Mouse (Mus musculus): ENCODE data around the gene Wscd1.

Wscd1 gene

DNA sequence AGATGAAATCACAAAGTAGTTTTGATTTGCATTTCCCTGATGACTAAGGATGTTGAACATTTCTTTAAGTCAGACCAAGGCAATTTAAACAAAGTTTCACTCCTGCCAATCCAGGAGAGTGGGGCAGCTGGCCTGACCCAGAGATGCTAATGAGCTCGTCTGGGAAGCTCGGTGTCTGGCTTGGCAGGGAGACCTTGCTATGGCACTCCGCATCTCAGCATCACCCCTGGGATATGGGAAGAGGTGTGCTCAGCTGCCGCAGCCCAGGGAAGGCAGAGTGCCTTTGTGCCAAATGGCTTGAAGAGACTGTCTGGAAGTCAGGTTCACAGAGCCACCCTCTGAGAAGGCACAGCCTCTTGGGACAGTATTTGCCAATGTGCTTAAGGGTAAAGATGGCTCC lies 75.3 kb downstream of the Wscd1 start:
- DNase-seq (ENCODE audit: low read depth, low spot score): no peak

Data from A20 (cell line).